Mouse (Mus musculus) midbrain, embryonic 13.5 days (tissue): ENCODE measurements around the gene Zbtb41. TPM values are rescaled to one million over a fixed set of nuclear protein-coding genes. Genes with fewer than 3 reads are reported as not detected.
"Not testable (repeated sequence)": the region's sequence is repeated elsewhere in the genome, so short reads cannot be mapped to it uniquely, and the experiment has no call there.

Source experiments
- ATAC-seq: fragments of 200-750 bp; cut with Nextera tagmentation; 2 replicates; pipeline ENCODE4 v1.8.0; 2017; ENCODE audit warnings: mild to moderate bottlenecking, moderate TSS enrichment, moderate library complexity
- H3K27ac ChIP-seq: fragments of 300-500 bp; sonication (generic); 2 replicates; pipeline ENCODE4 v1.5.1; 2015; ENCODE audit warnings: inconsistent platforms, mild to moderate bottlenecking, moderate library complexity
- H3K27me3 ChIP-seq: fragments of 300-500 bp; sonication (generic); 2 replicates; pipeline ENCODE4 v1.6.1; 2015; ENCODE audit warnings: mild to moderate bottlenecking, inconsistent platforms
- H3K36me3 ChIP-seq: fragments of 300-500 bp; sonication (generic); 2 replicates; pipeline ENCODE4 v1.6.1; 2015; ENCODE audit warnings: mild to moderate bottlenecking, inconsistent platforms
- H3K4me1 ChIP-seq: fragments of 300-500 bp; sonication (generic); replicated peaks from 2 replicates; pipeline ENCODE4 v1.6.1; 2015; ENCODE audit warnings: inconsistent platforms
- H3K4me2 ChIP-seq: fragments of 300-500 bp; sonication (generic); replicated peaks from 2 replicates; pipeline ENCODE4 v1.6.1; 2015; ENCODE audit warnings: moderate library complexity, mild to moderate bottlenecking, inconsistent platforms
- H3K4me3 ChIP-seq: fragments of 300-500 bp; sonication (generic); replicated peaks from 2 replicates; pipeline ENCODE4 v1.5.1; 2015; ENCODE audit warnings: mild to moderate bottlenecking, inconsistent platforms
- H3K9ac ChIP-seq: fragments of 300-500 bp; sonication (generic); replicated peaks from 2 replicates; pipeline ENCODE4 v1.6.1; 2015; ENCODE audit warnings: mild to moderate bottlenecking, inconsistent platforms
- H3K9me3 ChIP-seq: fragments of 300-500 bp; sonication (generic); 2 replicates; pipeline ENCODE4 v1.6.1; 2016; ENCODE audit warnings: mild to moderate bottlenecking, inconsistent platforms
- WGBS: fragments of 180-500 bp; shearing (Covaris S2); methylation state at CpG from one replicate; pipeline ENCODE4 v1.1.7; 2015; 5-methylcytosine and 5-hydroxymethylcytosine counted together
- polyA plus RNA-seq: library from polyadenylated mRNA; unstranded; fragments of >200 nt; fragmentation: Nextera tagmentation; extraction: Ambion mirVana; gene quantifications from 2 replicates; pipeline ENCODE4 v1.2.1, GENCODE M21; 2015

Gene Zbtb41
- 17.3 and 19.4 TPM in 2 replicates for polyA plus RNA-seq

- WGBS, result under 1% methylated on average over 79 of the region's 88 CpGs
- Histone ChIP-seq H3K27me3 (no peaks in the 10 kb centered on the region), H3K4me1 (peaks cover 41% of the 10 kb centered on the region), H3K4me2 (peak within 1 kb of the TSS; percentile 65), H3K27ac (peak within 1 kb of the TSS; percentile 93), H3K36me3 (no peaks in the 10 kb centered on the region), H3K9ac (peak within 1 kb of the TSS; percentile 95), H3K4me3 (peak within 1 kb of the TSS; percentile 89), H3K9me3 (no peaks in the 10 kb centered on the region)
- peak; percentile 98 for ATAC-seq
These were observed at the start of gene Zbtb41 for GRCm38 (mm10) chr1:139421875-139422791. Zbtb41 (plus strand) TSS chr1:139422288.

GRCm38 (mm10) chr1:139375900-139376299, 46.2 kb upstream of the Zbtb41 start:
- Histone ChIP-seq H3K27me3 (0 out of 2 replicates have a peak, but pooled peaks cover 2% of the 10 kb centered on the region), H3K4me2 (peak overlapping the region; percentile 53), H3K4me1 (peaks cover 27% of the 10 kb centered on the region), H3K27ac (peak overlapping the region; percentile 63), H3K36me3 (no peaks in the 10 kb centered on the region), H3K4me3 (peak overlapping the region; percentile 36), H3K9ac (peak overlapping the region; percentile 53), H3K9me3 (no peaks in the 10 kb centered on the region)
- peak; percentile 65 for ATAC-seq
- 5% methylated on average over 6 of the region's 6 CpGs for WGBS

GRCm38 (mm10) chr1:139376638-139377286, 45.3 kb upstream of the Zbtb41 start, which contains the start of gene Crb1:
Crb1 (minus strand) TSS chr1:139377100.
- Histone ChIP-seq H3K36me3 (no peaks in the 10 kb centered on the region), H3K4me1 (peaks cover 27% of the 10 kb centered on the region), H3K27me3 (0 out of 2 replicates have a peak, but pooled peaks cover 2% of the 10 kb centered on the region), H3K9me3 (no peaks in the 10 kb centered on the region), H3K9ac (peak within 1 kb of the TSS; percentile 53), H3K4me2 (peak within 1 kb of the TSS; percentile 53), H3K4me3 (peak within 1 kb of the TSS; percentile 36), H3K27ac (peak within 1 kb of the TSS; percentile 63)
- WGBS, result 6% methylated on average over 5 of the region's 5 CpGs
- ATAC-seq, result peak; percentile 86

- Histone ChIP-seq H3K27ac (no peak overlapping the region), H3K27me3 (0 out of 2 replicates have a peak, but pooled peaks cover 2% of the 10 kb centered on the region), H3K9ac (no peak overlapping the region), H3K9me3 (no peaks in the 10 kb centered on the region), H3K4me1 (peaks cover 27% of the 10 kb centered on the region), H3K36me3 (no peaks in the 10 kb centered on the region), H3K4me3 (no peak overlapping the region), H3K4me2 (no peak overlapping the region)
- WGBS, result 22% methylated on average over 11 of the region's 11 CpGs
- ATAC-seq, result peak; percentile 59
These were observed 43.0 kb upstream of the Zbtb41 start for GRCm38 (mm10) chr1:139378861-139379620.

GRCm38 (mm10) chr1:139379621-139379984, 42.5 kb upstream of the Zbtb41 start:
- Histone ChIP-seq H3K9ac (no peak overlapping the region), H3K36me3 (no peaks in the 10 kb centered on the region), H3K9me3 (no peaks in the 10 kb centered on the region), H3K4me3 (no peak overlapping the region), H3K4me1 (peaks cover 24% of the 10 kb centered on the region), H3K4me2 (no peak overlapping the region), H3K27me3 (0 out of 2 replicates have a peak, but pooled peaks cover 2% of the 10 kb centered on the region), H3K27ac (no peak overlapping the region)
- WGBS, result 32% methylated on average over 4 of the region's 4 CpGs
- ATAC-seq, result no peak; the same call in none of the 2 replicates

- no peaks in the 10 kb centered on the region for H3K4me1 ChIP-seq
- 36% methylated on average over 2 of the region's 2 CpGs for WGBS
- no peak for ATAC-seq
- no peak overlapping the region for H3K9ac ChIP-seq
- H3K27me3 ChIP-seq, result no peaks in the 10 kb centered on the region
- no peaks in the 10 kb centered on the region for H3K36me3 ChIP-seq
- H3K4me2 ChIP-seq, result no peak overlapping the region
- H3K9me3 ChIP-seq, result no peaks in the 10 kb centered on the region; the same call in 1 of the 2 replicates
- H3K27ac ChIP-seq, result no peak overlapping the region
- H3K4me3 ChIP-seq, result no peak overlapping the region
These were observed 30.3 kb upstream of the Zbtb41 start for GRCm38 (mm10) chr1:139391747-139392146.

GRCm38 (mm10) chr1:139396589-139396988, 25.5 kb upstream of the Zbtb41 start:
- H3K27ac ChIP-seq, result no peak overlapping the region
- 76% methylated on average over 1 of the region's 1 CpGs for WGBS
- no peaks in the 10 kb centered on the region for H3K4me1 ChIP-seq
- H3K4me3 ChIP-seq, result no peak overlapping the region
- no peak overlapping the region for H3K9ac ChIP-seq
- H3K4me2 ChIP-seq, result no peak overlapping the region
- ATAC-seq, result no peak
- no peaks in the 10 kb centered on the region for H3K9me3 ChIP-seq
- no peaks in the 10 kb centered on the region for H3K27me3 ChIP-seq
- no peaks in the 10 kb centered on the region for H3K36me3 ChIP-seq

GRCm38 (mm10) chr1:139405766-139406165, 16.3 kb upstream of the Zbtb41 start:
- ATAC-seq, result no peak
- no peak overlapping the region for H3K4me3 ChIP-seq
- H3K9me3 ChIP-seq, result no peaks in the 10 kb centered on the region
- no peak overlapping the region for H3K27ac ChIP-seq
- no peaks in the 10 kb centered on the region for H3K36me3 ChIP-seq
- no peak overlapping the region for H3K9ac ChIP-seq
- H3K4me2 ChIP-seq, result no peak overlapping the region
- H3K4me1 ChIP-seq, result no peaks in the 10 kb centered on the region
- no peaks in the 10 kb centered on the region for H3K27me3 ChIP-seq

- Histone ChIP-seq H3K27me3 (no peaks in the 10 kb centered on the region), H3K9ac (no peak overlapping the region), H3K36me3 (no peaks in the 10 kb centered on the region), H3K4me3 (no peak overlapping the region), H3K27ac (no peak overlapping the region), H3K4me2 (no peak overlapping the region), H3K4me1 (no peaks in the 10 kb centered on the region), H3K9me3 (no peaks in the 10 kb centered on the region)
- 61% methylated on average over 5 of the region's 5 CpGs for WGBS
- ATAC-seq, result no peak
These were observed 14.4 kb upstream of the Zbtb41 start for GRCm38 (mm10) chr1:139407701-139408100.

- H3K4me3 ChIP-seq, H3K9me3 ChIP-seq, H3K27me3 ChIP-seq, H3K4me2 ChIP-seq, H3K4me1 ChIP-seq, H3K27ac ChIP-seq, H3K9ac ChIP-seq, ATAC-seq, H3K36me3 ChIP-seq: not testable (repeated sequence)
- WGBS, result 77% methylated on average over 2 of the region's 2 CpGs
These were observed 9.7 kb upstream of the Zbtb41 start for GRCm38 (mm10) chr1:139412365-139412764.

- 89% methylated on average over 3 of the region's 3 CpGs for WGBS
- Histone ChIP-seq H3K9ac (no peak overlapping the region), H3K9me3 (no peaks in the 10 kb centered on the region), H3K27me3 (no peaks in the 10 kb centered on the region), H3K4me2 (no peak overlapping the region), H3K36me3 (no peaks in the 10 kb centered on the region), H3K4me3 (no peak overlapping the region), H3K27ac (no peak overlapping the region), H3K4me1 (no peaks in the 10 kb centered on the region)
- no peak for ATAC-seq
These were observed 8.6 kb upstream of the Zbtb41 start for GRCm38 (mm10) chr1:139413465-139413864.
